Mouse (Mus musculus) stomach, embryonic 15.5 days (tissue): ENCODE measurements around the gene Hs6st1. TPM values are rescaled to one million over a fixed set of nuclear protein-coding genes. Genes with fewer than 3 reads are reported as not detected.
A peak's percentile ranks its signal among the peaks of the same experiment; 100 is the strongest.

Source experiments
- ATAC-seq: fragments of 200-750 bp; cut with Nextera tagmentation; 2 replicates; pipeline ENCODE4 v1.8.0; 2017; ENCODE audit warnings: low read depth, moderate number of reproducible peaks, moderate TSS enrichment; ENCODE audit not compliant: insufficient read depth, low FRiP score
- H3K27ac ChIP-seq: fragments of 300-500 bp; sonication (generic); 2 replicates; pipeline ENCODE4 v1.5.1; 2015; ENCODE audit warnings: mild to moderate bottlenecking, inconsistent platforms
- H3K27me3 ChIP-seq: fragments of 300-500 bp; sonication (generic); replicated peaks from 2 replicates; pipeline ENCODE4 v1.6.1; 2015; ENCODE audit warnings: inconsistent platforms
- H3K36me3 ChIP-seq: fragments of 300-500 bp; sonication (generic); 2 replicates; pipeline ENCODE4 v1.6.1; 2015; ENCODE audit warnings: inconsistent platforms
- H3K4me1 ChIP-seq: fragments of 300-500 bp; sonication (generic); 2 replicates; pipeline ENCODE4 v1.6.1; 2015; ENCODE audit warnings: inconsistent platforms
- H3K4me2 ChIP-seq: fragments of 300-500 bp; sonication (generic); 2 replicates; pipeline ENCODE4 v1.6.1; 2015; ENCODE audit warnings: mild to moderate bottlenecking, inconsistent platforms
- H3K4me3 ChIP-seq: fragments of 300-500 bp; sonication (generic); replicated peaks from 2 replicates; pipeline ENCODE4 v1.5.1; 2015; ENCODE audit warnings: inconsistent platforms
- H3K9ac ChIP-seq: fragments of 300-500 bp; sonication (generic); 2 replicates; pipeline ENCODE4 v1.6.1; 2015; ENCODE audit warnings: inconsistent platforms
- H3K9me3 ChIP-seq: fragments of 300-500 bp; sonication (generic); 2 replicates; pipeline ENCODE4 v1.6.1; 2016; ENCODE audit warnings: inconsistent platforms
- WGBS: fragments of 180-500 bp; shearing (Covaris S2); methylation state at CpG from one replicate; pipeline ENCODE4 v1.1.7; 2015; 5-methylcytosine and 5-hydroxymethylcytosine counted together
- polyA plus RNA-seq: library from polyadenylated mRNA; unstranded; fragments of >200 nt; fragmentation: Nextera tagmentation; extraction: Ambion mirVana; gene quantifications from 2 replicates; pipeline ENCODE4 v1.2.1, GENCODE M21; 2015

Hs6st1 gene
- polyA plus RNA-seq, 1 experiment from 2014 or later = 13.0 TPM

- Histone ChIP-seq H3K9me3 (no peaks in the 10 kb centered on the region), H3K27me3 (no peaks in the 10 kb centered on the region), H3K9ac (no peak overlapping the region), H3K4me3 (no peak overlapping the region), H3K4me1 (peaks cover 42% of the 10 kb centered on the region), H3K4me2 (no peak overlapping the region), H3K36me3 (peaks cover 7% of the 10 kb centered on the region; the same call in 1 of the 2 replicates), H3K27ac (0 out of 2 replicates have a peak overlapping the region, but pooled peaks have one; percentile 75)
- WGBS = 88% methylated on average over 4 of the region's 4 CpGs
- ATAC-seq = peak; percentile 63; the same call in 1 of the 2 replicates
These were observed 22.5 kb downstream of the Hs6st1 start for GRCm38 (mm10) chr1:36090722-36091110.

GRCm38 (mm10) chr1:36091246-36091645, 23.0 kb downstream of the Hs6st1 start:
- Histone ChIP-seq H3K4me3 (no peak overlapping the region), H3K4me2 (no peak overlapping the region), H3K4me1 (peaks cover 48% of the 10 kb centered on the region), H3K27me3 (no peaks in the 10 kb centered on the region), H3K9me3 (no peaks in the 10 kb centered on the region), H3K36me3 (0 out of 2 replicates have a peak, but pooled peaks cover 5% of the 10 kb centered on the region), H3K27ac (no peak overlapping the region), H3K9ac (no peak overlapping the region)
- ATAC-seq = peak; percentile 77; the same call in 1 of the 2 replicates
- WGBS = 58% methylated on average over 6 of the region's 6 CpGs

- H3K4me1 ChIP-seq = peaks cover 38% of the 10 kb centered on the region
- no peak overlapping the region for H3K4me3 ChIP-seq
- H3K4me2 ChIP-seq = no peak overlapping the region
- no peak for ATAC-seq
- 0 out of 2 replicates have a peak, but pooled peaks cover 9% of the 10 kb centered on the region for H3K36me3 ChIP-seq
- H3K27me3 ChIP-seq = no peaks in the 10 kb centered on the region
- H3K27ac ChIP-seq = no peak overlapping the region
- H3K9ac ChIP-seq = no peak overlapping the region
- WGBS = 87% methylated on average over 8 of the region's 8 CpGs
- H3K9me3 ChIP-seq = no peaks in the 10 kb centered on the region
These were observed 25.5 kb downstream of the Hs6st1 start for GRCm38 (mm10) chr1:36093741-36094140.

- WGBS = 59% methylated on average over 12 of the region's 12 CpGs
- peak; percentile 89 for ATAC-seq
- H3K27ac ChIP-seq = peak overlapping the region; percentile 76
These were observed 27.4 kb downstream of the Hs6st1 start for GRCm38 (mm10) chr1:36095423-36096272.

GRCm38 (mm10) chr1:36098432-36098831, 30.2 kb downstream of the Hs6st1 start:
- Histone ChIP-seq H3K27ac (no peak overlapping the region), H3K27me3 (no peaks in the 10 kb centered on the region), H3K4me1 (peaks cover 14% of the 10 kb centered on the region), H3K36me3 (peaks cover 17% of the 10 kb centered on the region), H3K4me3 (no peak overlapping the region), H3K4me2 (no peak overlapping the region), H3K9ac (no peak overlapping the region), H3K9me3 (no peaks in the 10 kb centered on the region)
- 89% methylated on average over 4 of the region's 4 CpGs for WGBS
- ATAC-seq = no peak

More at GRCm38 (mm10) chr1:36095423-36096272, 27.4 kb downstream of the Hs6st1 start:
- no peak overlapping the region for H3K9ac ChIP-seq
- H3K27me3 ChIP-seq = no peaks in the 10 kb centered on the region
- H3K4me2 ChIP-seq = no peak overlapping the region
- H3K4me1 ChIP-seq = peaks cover 19% of the 10 kb centered on the region
- H3K9me3 ChIP-seq = no peaks in the 10 kb centered on the region
- H3K36me3 ChIP-seq = 0 out of 2 replicates have a peak, but pooled peaks cover 12% of the 10 kb centered on the region
- no peak overlapping the region for H3K4me3 ChIP-seq

- Histone ChIP-seq H3K9ac (no peak overlapping the region), H3K9me3 (no peaks in the 10 kb centered on the region), H3K4me1 (peaks cover 10% of the 10 kb centered on the region), H3K27me3 (no peaks in the 10 kb centered on the region), H3K36me3 (peaks cover 28% of the 10 kb centered on the region), H3K27ac (no peak overlapping the region), H3K4me3 (no peak overlapping the region), H3K4me2 (no peak overlapping the region)
- ATAC-seq = no peak
- 75% methylated on average over 3 of the region's 3 CpGs for WGBS
These were observed 32.2 kb downstream of the Hs6st1 start for GRCm38 (mm10) chr1:36100371-36100770.

GRCm38 (mm10) chr1:36105917-36106706, 37.9 kb downstream of the Hs6st1 start:
- WGBS = 86% methylated on average over 11 of the region's 11 CpGs
- no peaks in the 10 kb centered on the region for H3K4me1 ChIP-seq
- ATAC-seq = no peak
- peaks cover 29% of the 10 kb centered on the region for H3K36me3 ChIP-seq
- no peak overlapping the region for H3K4me2 ChIP-seq
- H3K27me3 ChIP-seq = no peaks in the 10 kb centered on the region
- no peak overlapping the region for H3K9ac ChIP-seq
- no peaks in the 10 kb centered on the region for H3K9me3 ChIP-seq
- no peak overlapping the region for H3K27ac ChIP-seq
- H3K4me3 ChIP-seq = no peak overlapping the region

GRCm38 (mm10) chr1:36109987-36110386, 41.8 kb downstream of the Hs6st1 start:
- Histone ChIP-seq H3K27ac (no peak overlapping the region), H3K4me2 (no peak overlapping the region), H3K27me3 (no peaks in the 10 kb centered on the region), H3K36me3 (peaks cover 12% of the 10 kb centered on the region; the same call in 1 of the 2 replicates), H3K4me1 (no peaks in the 10 kb centered on the region), H3K4me3 (no peak overlapping the region), H3K9ac (no peak overlapping the region), H3K9me3 (no peaks in the 10 kb centered on the region)
- WGBS = 82% methylated on average over 4 of the region's 4 CpGs
- no peak for ATAC-seq

- 88% methylated on average over 3 of the region's 3 CpGs for WGBS
- Histone ChIP-seq H3K4me1 (no peaks in the 10 kb centered on the region), H3K27ac (no peak overlapping the region), H3K9ac (no peak overlapping the region), H3K4me3 (no peak overlapping the region), H3K9me3 (no peaks in the 10 kb centered on the region), H3K4me2 (no peak overlapping the region), H3K27me3 (no peaks in the 10 kb centered on the region), H3K36me3 (no peaks in the 10 kb centered on the region)
- ATAC-seq = no peak
These were observed 44.5 kb downstream of the Hs6st1 start for GRCm38 (mm10) chr1:36112665-36113064.

- 66% methylated on average over 8 of the region's 8 CpGs for WGBS
- Histone ChIP-seq H3K4me3 (no peak overlapping the region), H3K27me3 (no peaks in the 10 kb centered on the region), H3K9ac (no peak overlapping the region), H3K9me3 (no peaks in the 10 kb centered on the region), H3K4me1 (no peaks in the 10 kb centered on the region), H3K4me2 (no peak overlapping the region), H3K36me3 (no peaks in the 10 kb centered on the region), H3K27ac (no peak overlapping the region)
- ATAC-seq = no peak
These were observed 45.5 kb downstream of the Hs6st1 start for GRCm38 (mm10) chr1:36113670-36114069.

GRCm38 (mm10) chr1:36114844-36115243, 46.6 kb downstream of the Hs6st1 start:
- WGBS = 92% methylated on average over 3 of the region's 3 CpGs
- no peaks in the 10 kb centered on the region for H3K36me3 ChIP-seq
- H3K4me2 ChIP-seq = no peak overlapping the region
- no peak overlapping the region for H3K9ac ChIP-seq
- no peak overlapping the region for H3K4me3 ChIP-seq
- no peak overlapping the region for H3K27ac ChIP-seq
- H3K4me1 ChIP-seq = no peaks in the 10 kb centered on the region
- ATAC-seq = no peak
- no peaks in the 10 kb centered on the region for H3K27me3 ChIP-seq
- no peaks in the 10 kb centered on the region for H3K9me3 ChIP-seq

- no peak for ATAC-seq
- Histone ChIP-seq H3K27ac (no peak overlapping the region), H3K4me1 (no peaks in the 10 kb centered on the region), H3K4me2 (no peak overlapping the region), H3K27me3 (no peaks in the 10 kb centered on the region), H3K9me3 (no peaks in the 10 kb centered on the region), H3K4me3 (no peak overlapping the region), H3K36me3 (no peaks in the 10 kb centered on the region), H3K9ac (no peak overlapping the region)
- WGBS = 66% methylated on average over 5 of the region's 5 CpGs
These were observed 48.3 kb downstream of the Hs6st1 start for GRCm38 (mm10) chr1:36116488-36116887.
